Mouse (Mus musculus) spleen, embryonic (tissue): Measurements from ENCODE around the gene Cr2.
"Not testable (repeated sequence)": the region's sequence is repeated elsewhere in the genome, so short reads cannot be mapped to it uniquely, and the experiment has no call there.

ENCODE experiments used
- CTCF ChIA-PET: fragments of 350-600 bp; sonication (Branson Sonifier 250); formaldehyde crosslinking; loops from one replicate; lab custom pipeline; 2022; lab: Charles Lee

Gene Cr2

DNA sequence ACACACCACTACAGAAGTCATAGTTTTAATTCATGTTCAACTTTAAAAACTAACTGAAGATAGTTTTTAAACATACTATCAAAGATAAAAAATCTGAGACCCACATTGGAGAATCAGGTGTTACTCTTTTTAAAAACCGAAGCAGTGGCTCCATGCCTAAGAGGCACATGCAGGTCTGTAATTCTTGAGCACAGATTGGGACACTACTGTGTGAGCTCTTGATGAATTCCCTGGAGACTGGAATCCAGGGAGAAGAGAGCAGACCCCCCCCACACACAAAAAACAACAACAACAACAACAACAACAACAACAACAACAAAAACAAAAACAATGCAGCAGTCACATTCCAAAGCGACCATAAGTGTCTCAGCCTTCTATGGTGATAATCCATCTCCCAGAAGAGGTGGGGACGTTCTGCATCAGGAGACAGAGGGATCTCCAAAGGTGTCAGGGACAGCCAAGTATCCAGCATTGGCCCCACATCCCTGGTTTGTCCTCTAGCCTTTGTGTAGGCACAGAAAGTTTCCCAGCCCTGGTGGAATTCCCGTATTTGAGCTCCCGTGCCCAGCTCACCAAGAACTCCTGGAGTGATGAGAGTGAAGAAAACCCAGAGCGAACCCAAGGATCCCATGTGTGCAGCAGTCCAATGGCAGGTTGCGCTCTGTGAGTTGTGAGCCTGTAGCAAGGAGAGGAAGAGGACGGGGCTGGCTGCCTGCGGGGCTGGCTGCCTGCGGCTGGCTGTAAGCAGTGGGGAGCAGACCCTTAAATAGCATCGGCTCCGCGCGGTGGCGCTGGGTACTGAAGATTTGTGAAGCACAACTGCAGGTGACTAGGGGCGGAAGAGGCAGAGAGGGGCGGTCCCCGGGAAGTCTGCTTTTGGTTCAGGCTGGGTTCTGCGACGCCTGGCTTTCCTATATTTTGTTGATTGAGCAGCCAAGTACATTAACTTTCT is at the start of gene Cr2:
Gene Cr2, minus strand, starts transcription at position 737 of the 952 bp plus-strand sequence.
- CTCF ChIA-PET: no interaction called here

GRCm38 (mm10) chr1:195221781-195222180 is 45.3 kb upstream of the Cr2 start:
- CTCF ChIA-PET: no interaction called here

- CTCF ChIA-PET: not testable (repeated sequence)
These were observed 36.3 kb upstream of the Cr2 start for GRCm38 (mm10) chr1:195212851-195213250.

DNA sequence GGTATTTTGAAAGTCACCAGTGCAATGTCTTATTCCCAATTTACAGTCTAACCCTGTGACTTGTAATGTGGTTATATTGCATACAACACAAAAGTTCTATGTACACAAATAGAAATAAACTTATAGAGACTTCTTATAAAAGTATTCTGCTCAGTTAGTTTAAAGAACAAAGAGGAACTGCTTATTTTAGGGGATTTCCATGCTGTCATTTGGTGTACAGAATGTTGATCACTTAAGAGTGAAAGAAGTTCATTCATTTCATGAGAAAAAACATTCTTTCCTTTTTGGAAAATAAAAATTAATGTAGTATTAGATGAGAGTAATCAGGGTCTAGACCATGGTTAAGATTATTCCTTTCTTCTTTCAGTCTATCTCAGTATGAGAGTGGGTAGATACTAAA is 8.2 kb upstream of the Cr2 start:
- CTCF ChIA-PET: no interaction called here

- CTCF ChIA-PET: no interaction called here
These were observed 11.3 kb downstream of the Cr2 start for GRCm38 (mm10) chr1:195164996-195165755.

DNA sequence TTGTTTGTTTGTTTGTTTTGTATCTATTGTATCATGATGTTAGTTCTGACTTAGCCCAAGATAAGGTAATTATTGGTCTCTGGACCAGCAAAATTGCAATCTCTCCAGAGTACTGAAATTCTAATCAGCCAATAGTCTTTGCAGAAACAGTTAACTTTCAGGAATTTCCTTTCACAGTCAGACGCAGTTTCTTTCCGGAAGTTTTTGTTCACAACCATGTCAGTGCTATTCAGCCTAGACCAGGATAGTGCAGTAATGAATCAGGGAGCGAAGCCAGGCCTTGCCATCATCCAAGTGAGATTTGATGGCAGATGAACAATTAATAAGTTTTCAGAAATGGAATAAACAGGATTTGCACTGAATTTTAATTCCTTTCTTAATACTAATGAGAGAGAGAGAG is 44.4 kb downstream of the Cr2 start:
- CTCF ChIA-PET: interaction anchor here (1.4 kb wide), 1 partner anchor 109 kb away, joined by 3 read pairs; no protein-coding TSS in a partner anchor

DNA sequence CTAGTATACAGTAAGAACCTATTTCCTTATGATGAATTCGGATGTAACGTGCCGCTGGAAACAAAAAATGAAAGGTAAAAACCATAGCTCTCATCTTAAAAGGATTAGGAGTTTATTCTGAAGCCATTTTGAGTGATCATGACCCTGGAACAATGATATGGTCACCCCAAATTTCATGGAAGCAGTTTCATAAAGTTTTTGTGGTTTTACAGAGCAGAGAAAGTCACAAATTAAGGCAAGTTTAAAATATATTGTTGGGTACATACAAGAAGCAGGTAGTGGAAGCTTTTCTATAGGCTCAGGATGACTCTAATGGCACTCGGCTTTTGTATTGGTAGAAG is 44.9 kb downstream of the Cr2 start:
- CTCF ChIA-PET: interaction anchor here (1.4 kb wide), 1 partner anchor 110 kb away, joined by 3 read pairs; no protein-coding TSS in a partner anchor

DNA sequence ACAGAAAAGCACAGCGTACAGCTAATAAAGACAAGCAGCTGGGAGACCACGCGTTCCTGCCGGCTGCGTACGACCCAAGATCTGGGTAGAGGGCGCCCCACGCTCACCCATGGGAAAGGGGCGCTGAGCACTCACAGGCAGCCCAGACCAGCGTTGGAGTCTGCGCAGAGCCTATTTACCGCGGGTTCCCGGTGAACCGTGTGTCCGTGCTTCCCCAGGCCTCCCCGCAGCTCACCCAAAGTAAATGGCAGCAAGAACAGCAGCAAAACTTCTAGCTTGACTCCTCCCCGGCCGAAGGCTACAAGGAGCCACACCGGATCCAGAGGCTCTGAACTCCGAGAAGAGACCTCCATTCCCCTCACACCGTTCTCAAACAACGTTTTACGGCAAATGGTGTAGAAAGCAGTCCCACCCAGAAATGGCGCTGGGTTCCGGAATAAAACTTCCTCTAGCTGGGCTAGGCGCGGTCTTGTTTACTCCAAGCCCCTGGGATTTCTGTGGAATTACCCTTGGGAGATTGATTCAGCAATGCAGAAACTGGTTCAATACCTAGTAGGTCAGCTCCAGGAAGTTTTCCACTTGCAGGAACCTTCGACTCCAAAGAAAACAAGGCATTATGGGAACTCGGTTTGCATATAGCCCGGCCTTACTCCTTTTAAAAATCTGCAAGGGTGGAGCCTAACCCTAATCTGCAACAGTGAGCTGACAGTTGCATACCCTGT is 45.4 kb downstream of the Cr2 start, which contains the start of gene Cr1l:
Gene Cr1l, minus strand, starts transcription at position 634 of the 722 bp plus-strand sequence.
- CTCF ChIA-PET: no interaction called here

GRCm38 (mm10) chr1:195130479-195130878 is 46.0 kb downstream of the Cr2 start:
- CTCF ChIA-PET: no interaction called here

DNA sequence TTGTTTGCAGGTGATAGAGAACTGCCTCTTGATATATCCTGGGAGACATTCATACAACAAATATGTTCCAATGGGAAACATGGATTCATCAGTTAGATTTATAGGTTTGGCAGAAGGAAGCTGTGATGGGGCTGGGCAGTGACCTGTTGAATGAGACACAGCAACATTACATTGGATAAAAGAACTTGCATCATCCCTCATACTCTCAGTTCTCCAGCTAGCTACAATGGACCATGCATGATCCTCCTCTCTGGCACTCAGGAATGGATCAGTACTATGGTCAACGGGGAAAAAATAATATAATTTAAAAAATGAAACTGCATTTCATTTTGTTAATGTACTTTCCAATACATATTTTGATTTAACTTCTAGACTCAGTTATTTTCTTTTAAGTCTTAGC is 46.6 kb downstream of the Cr2 start:
- CTCF ChIA-PET: no interaction called here

- CTCF ChIA-PET: no interaction called here
These were observed 62.1 kb downstream of the Cr2 start for GRCm38 (mm10) chr1:195114414-195114813.

DNA sequence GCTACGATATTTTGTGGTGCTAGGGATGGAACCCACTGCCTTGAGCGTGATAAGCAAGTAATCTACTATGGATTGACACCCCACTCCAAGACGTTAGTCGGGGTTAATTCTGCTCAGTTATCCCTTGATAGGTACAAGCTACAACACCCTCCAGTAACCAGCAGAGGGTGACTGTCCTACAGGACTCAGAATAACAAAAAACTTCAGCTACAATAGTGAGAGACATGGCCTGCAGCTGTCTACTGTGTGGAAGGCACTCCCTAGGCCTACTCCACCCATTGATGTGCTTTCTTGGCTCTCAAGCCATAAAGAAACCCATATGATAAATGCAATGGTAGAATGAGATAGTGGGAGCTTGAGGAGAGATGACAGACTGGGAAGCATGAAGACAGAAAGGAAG is 62.9 kb downstream of the Cr2 start:
- CTCF ChIA-PET: no interaction called here

GRCm38 (mm10) chr1:195100693-195101092 is 75.8 kb downstream of the Cr2 start:
- CTCF ChIA-PET: no interaction called here

- CTCF ChIA-PET: no interaction called here
These were observed 78.5 kb downstream of the Cr2 start for GRCm38 (mm10) chr1:195098004-195098403.

DNA sequence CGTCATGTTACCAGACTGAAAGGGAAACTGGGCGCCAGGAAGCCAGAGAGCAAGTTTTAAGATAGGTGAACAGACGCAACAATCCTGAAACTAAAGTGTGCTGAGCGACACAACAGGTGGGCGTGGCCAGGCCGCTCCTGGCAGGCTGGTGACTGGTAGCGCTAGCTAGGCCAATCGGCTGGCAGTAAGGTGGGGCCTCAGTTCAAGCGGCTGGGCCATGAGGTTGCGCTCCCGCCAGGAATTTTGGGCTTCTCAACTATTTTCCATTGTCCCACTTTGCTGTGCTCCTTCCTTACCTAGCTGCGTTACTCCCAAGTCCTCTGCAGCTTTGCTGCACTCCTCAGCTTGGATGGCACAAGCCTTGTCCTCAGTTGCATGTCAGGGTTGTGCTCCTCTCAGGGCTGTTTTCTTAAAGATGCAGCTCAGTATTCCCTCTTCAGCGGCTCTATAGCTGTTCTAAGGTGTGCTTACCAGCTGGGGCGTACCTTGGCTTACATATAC is 84.2 kb downstream of the Cr2 start, which contains the start of gene Cd46:
Gene Cd46, minus strand, starts transcription at position 30 of the 501 bp plus-strand sequence.
- CTCF ChIA-PET: no interaction called here

DNA sequence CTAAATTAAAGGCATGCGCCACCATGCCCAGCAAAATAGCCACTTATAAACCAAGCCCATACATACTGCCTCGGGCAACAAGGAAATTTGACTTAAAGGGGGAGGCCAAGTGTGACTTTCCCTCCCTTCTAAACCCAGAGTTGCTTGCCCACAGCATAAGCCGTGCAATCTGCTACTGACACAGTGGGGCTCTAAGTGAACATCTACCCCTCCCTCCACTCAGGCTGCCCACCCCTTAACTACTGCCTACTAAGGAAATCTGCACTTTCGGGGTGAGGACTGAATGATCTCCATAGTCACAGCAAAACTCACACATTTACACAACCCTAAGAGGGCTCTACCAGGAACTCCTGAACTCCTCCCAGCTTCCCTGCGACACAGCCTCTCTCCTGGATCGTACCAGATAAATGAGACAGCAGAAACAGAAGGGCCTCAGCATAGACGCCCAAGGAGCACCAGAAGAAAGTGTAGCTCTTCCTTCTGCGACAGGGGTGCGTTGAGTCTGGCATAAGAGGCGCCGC is 84.8 kb downstream of the Cr2 start:
- CTCF ChIA-PET: no interaction called here
